Mouse (Mus musculus): Measurements from ENCODE around the gene Calhm4. TPM values are rescaled to one million over a fixed set of nuclear protein-coding genes. Genes with fewer than 3 reads are reported as not detected.
"Not testable (repeated sequence)": the region's sequence is repeated elsewhere in the genome, so short reads cannot be mapped to it uniquely, and the experiment has no call there.

Gene Calhm4
- total RNA-seq, 2 experiments from 2014 or later, result not detected

GRCm38 (mm10) chr10:34033630-34034305 lies 10.3 kb downstream of the Calhm4 start:
- Histone ChIP-seq H3K27ac (no peak overlapping the region), H3K4me3 (peak overlapping the region; percentile 56)
- peak; percentile 69 for TF ChIP-seq CTCF (IDR thresholded peaks at IDR 0.05)
- peak; percentile 84 for DNase-seq
- intact Hi-C loops (cut with DNase I), result loop anchor here (2.0 to 10.0 kb wide), 2 partner anchors 201 to 295 kb away; no protein-coding TSS in a partner anchor

- no peak for TF ChIP-seq CTCF (IDR thresholded peaks at IDR 0.05)
- DNase-seq, result no peak
- intact Hi-C loops (cut with DNase I), result loop anchor here (10.0 kb wide), 1 partner anchor 204 kb away; no protein-coding TSS in a partner anchor
- Histone ChIP-seq H3K4me3 (no peak overlapping the region), H3K27ac (no peak overlapping the region)
Observed at GRCm38 (mm10) chr10:34030322-34030721, 13.8 kb downstream of the Calhm4 start.

DNA sequence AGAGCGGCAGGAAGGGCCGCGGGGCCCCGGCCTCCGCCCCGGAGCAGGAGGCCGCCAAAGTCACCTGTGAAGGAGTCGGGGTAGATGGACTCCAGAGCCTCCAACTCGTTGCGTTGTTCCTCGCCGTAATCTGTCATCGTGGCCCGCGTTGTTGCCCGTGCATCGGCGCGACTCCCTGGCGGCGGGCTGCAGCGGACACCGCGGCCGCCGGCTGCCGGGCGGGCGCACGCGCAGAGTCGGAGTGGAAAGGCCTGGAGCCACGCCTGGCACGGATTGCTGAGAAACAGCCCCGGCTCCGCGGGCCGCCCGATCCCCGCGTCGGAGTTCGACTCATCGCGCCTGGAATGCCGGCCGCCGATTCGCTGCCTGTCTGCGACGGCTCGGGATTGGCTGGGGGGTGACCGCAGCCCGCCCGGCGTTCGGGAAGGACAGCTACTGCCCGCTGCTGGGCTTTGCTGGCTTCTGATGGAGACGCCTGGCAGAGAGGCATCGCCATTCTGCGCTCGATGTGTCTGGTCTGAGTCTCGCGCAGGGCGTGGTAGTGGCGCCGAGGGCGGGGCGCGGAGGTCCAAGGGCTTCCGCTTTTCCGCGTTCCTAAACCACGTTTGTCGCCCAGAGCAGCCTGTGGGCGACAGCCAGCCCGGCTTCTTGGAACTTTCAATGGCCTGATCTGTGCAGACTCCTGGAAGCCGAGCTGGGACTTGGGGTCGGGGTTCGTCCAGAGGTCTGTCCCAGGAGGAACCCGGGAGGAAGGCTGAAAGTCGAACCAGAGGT lies 24.6 kb downstream of the Calhm4 start, which contains the start of gene Rwdd1:
Rwdd1 (minus strand) TSS at position 323 of the 774 bp plus-strand sequence.
- Histone ChIP-seq H3K27ac (peak within 1 kb of the TSS; percentile 93), H3K4me3 (peak within 1 kb of the TSS; percentile 86)
- DNase-seq, result peak; percentile 99
- intact Hi-C loops (cut with DNase I), result loop anchor here (1.0 to 5.0 kb wide), 2 partner anchors 78 to 263 kb away; partner anchors contain the start of genes Calhm5 and Tspyl1
- TF ChIP-seq CTCF (IDR thresholded peaks at IDR 0.05), result no peak

DNA sequence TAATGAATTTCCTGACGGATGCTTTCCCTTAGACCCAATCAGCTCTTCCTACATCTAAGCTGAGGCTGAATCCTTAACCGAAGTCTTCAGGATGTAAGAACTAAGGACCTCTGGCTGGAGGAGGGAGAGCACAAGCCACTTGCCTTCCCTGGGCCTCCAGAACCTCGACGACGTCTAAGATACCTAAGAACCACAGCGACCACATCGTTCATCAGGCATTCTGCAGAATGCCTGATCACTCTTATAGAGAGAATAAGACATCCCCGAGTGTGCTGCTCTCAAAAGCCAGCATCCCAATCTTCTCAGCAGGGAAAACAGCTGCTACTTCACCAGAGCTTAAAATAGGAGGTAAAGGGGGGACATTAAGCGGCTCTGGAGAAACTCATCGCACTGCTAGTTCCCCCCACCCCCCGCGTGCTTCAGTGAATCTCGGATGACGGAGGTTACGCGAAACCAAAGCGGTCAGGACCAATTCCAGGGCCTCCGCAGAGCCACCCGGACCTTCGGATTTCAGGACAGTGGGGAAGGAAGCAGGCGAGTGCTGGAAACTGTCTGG lies 25.3 kb downstream of the Calhm4 start:
- TF ChIP-seq CTCF (IDR thresholded peaks at IDR 0.05), result no peak
- no peak for DNase-seq
- peak overlapping the region; percentile 93 for H3K27ac ChIP-seq
- intact Hi-C loops (cut with DNase I), result loop anchor here (1.0 kb wide), 1 partner anchor 263 kb away; the partner anchor contains the start of gene Tspyl1
- peak overlapping the region; percentile 86 for H3K4me3 ChIP-seq

- Histone ChIP-seq H3K27ac (no peak overlapping the region), H3K4me3 (no peak overlapping the region)
- TF ChIP-seq CTCF (IDR thresholded peaks at IDR 0.05), result no peak
- intact Hi-C loops (cut with DNase I), result no loop called here
- DNase-seq, result no peak
Observed at GRCm38 (mm10) chr10:34013241-34013640, 30.9 kb downstream of the Calhm4 start.

GRCm38 (mm10) chr10:34012581-34012980 lies 31.5 kb downstream of the Calhm4 start:
- no peak for TF ChIP-seq CTCF (IDR thresholded peaks at IDR 0.05)
- DNase-seq, result no peak
- no peak overlapping the region for H3K4me3 ChIP-seq
- intact Hi-C loops (cut with DNase I), result no loop called here
- no peak overlapping the region for H3K27ac ChIP-seq

GRCm38 (mm10) chr10:33998397-33998796 lies 45.7 kb downstream of the Calhm4 start:
- intact Hi-C loops (cut with DNase I), result no loop called here
- Histone ChIP-seq H3K4me3 (no peak overlapping the region), H3K27ac (no peak overlapping the region)
- no peak for TF ChIP-seq CTCF (IDR thresholded peaks at IDR 0.05)
- DNase-seq, result no peak

GRCm38 (mm10) chr10:33996686-33997085 lies 47.4 kb downstream of the Calhm4 start:
- DNase-seq; H3K4me3 ChIP-seq; intact Hi-C loops (cut with DNase I); H3K27ac ChIP-seq: not testable (repeated sequence)

Other genes with a start within 250 kb of the Calhm4 start
- not detected for gene Sult3a1, start 186.6 kb downstream of the Calhm4 start, total RNA-seq (2021)
- gene Rsph4a, start 139.2 kb downstream of the Calhm4 start, total RNA-seq (2021), result not detected
- 1 to 10 TPM; 8.1 to 8.3 TPM for gene Zup1, start 93.0 kb downstream of the Calhm4 start, total RNA-seq (2021)
- gene Rwdd1, start 24.7 kb downstream of the Calhm4 start, total RNA-seq (2021), result 100 to 1,000 TPM; 165 to 167 TPM
- not detected for gene Trappc3l, start 6.7 kb downstream of the Calhm4 start, total RNA-seq (2021)
- gene Calhm5, start 52.2 kb upstream of the Calhm4 start, total RNA-seq (2021), result under 1 TPM; 0.31 to 0.38 TPM
- gene Calhm6, start 83.7 kb upstream of the Calhm4 start, total RNA-seq (2021), result not detected
- gene Dse, start 163.4 kb upstream of the Calhm4 start, total RNA-seq (2021), result 1 to 10 TPM; 4.2 to 4.5 TPM
- gene Tspyl1, start 237.9 kb upstream of the Calhm4 start, total RNA-seq (2021), result 10 to 100 TPM; 54.4 to 57.2 TPM

All from gastrocnemius, adult 2 months (tissue).